In the genomic region with DNA sequence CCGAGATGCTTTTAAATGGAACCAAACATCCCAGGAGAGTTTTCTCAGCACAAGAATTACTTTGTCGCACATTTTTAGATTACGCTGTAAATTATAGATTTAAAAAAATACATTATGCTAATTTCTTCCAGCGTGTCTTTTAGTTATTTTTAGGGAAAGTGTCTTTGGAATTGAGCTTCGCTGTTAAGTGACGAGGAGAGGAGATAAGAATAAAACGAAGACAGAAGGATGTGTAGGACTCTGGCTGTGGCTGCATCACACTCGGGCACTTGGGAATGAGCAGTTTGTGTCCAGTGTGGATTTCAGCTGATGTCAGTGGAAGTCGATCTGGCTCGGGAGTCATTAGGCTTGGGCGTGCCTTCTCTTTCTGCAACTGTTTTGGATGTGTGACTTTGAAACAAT, we compare ENCODE assay signal across 17 mouse cellular contexts.
DNase-seq lines count a peak whose midpoint lies in the region; ATAC-seq lines count a peak whose summit lies in the region.
"Had no signal": no experiment of that assay in that cellular context is flagged by ENCODE, and none has a peak within 500 bp of the region (broad histone marks: within the 10 kb centered on the region; RNA-seq: fewer than 3 reads in every experiment).

No protein-coding gene starts in this region.

- WGBS in heart, embryonic 11.5 days (ENCODE audit: insufficient replicate concordance), result 61% methylated on average over 11 of the region's 11 CpGs
- 66% methylated on average over 11 of the region's 11 CpGs for WGBS in heart, embryonic 10.5 days

- no peaks in the 10 kb centered on the region for H3K9me3 ChIP-seq in heart, embryonic 11.5 days (replicated peaks; ENCODE audit: control insufficient read depth, low read length)
- H3K9me3 ChIP-seq in heart, embryonic 10.5 days, result no peaks in the 10 kb centered on the region
- H3K9me3 ChIP-seq: embryonic facial prominence, embryonic 15.5 days; hindbrain, embryonic 10.5 days; neural tube, embryonic 15.5 days had no signal

- H3K4me1 ChIP-seq in heart, embryonic 11.5 days (ENCODE audit: control insufficient read depth, insufficient read depth, low read length), result no peaks in the 10 kb centered on the region
- H3K4me1 ChIP-seq in heart, embryonic 10.5 days, result no peaks in the 10 kb centered on the region

- H3K4me2 ChIP-seq in heart, embryonic 11.5 days, result no peak overlapping the region
- H3K4me2 ChIP-seq: embryonic facial prominence, embryonic 15.5 days; neural tube, embryonic 15.5 days had no signal

- DNase-seq in heart, adult 11 months, result peak; percentile 93
- peak; percentile 36 for DNase-seq in right cerebral cortex, adult 18-20 months
- DNase-seq in right cerebral cortex, postnatal 14 days, result no peak
- DNase-seq in heart, embryonic 10.5 days (ENCODE audit: low spot score), result peak; percentile 67
- peak; percentile 71 for DNase-seq in telencephalon, adult 2 months (ENCODE audit: low read depth, low spot score)
- no peak for DNase-seq in kidney, postnatal 36 days
- DNase-seq in cerebellum, postnatal 4 days (ENCODE audit: low spot score in 2 of 2), result no peak
- DNase-seq: liver; lung, adult 2 months; thymus, adult 2 months had no signal

- H3K27me3 ChIP-seq in heart, embryonic 11.5 days (ENCODE audit: control insufficient read depth, insufficient read depth, low read length), result no peaks in the 10 kb centered on the region
- no peaks in the 10 kb centered on the region for H3K27me3 ChIP-seq in heart, embryonic 10.5 days (ENCODE audit: insufficient read depth, poor library complexity, severe bottlenecking)
- H3K27me3 ChIP-seq: embryonic facial prominence, embryonic 15.5 days; neural tube, embryonic 15.5 days had no signal

- H3K36me3 ChIP-seq in heart, embryonic 11.5 days (ENCODE audit: control insufficient read depth, insufficient read depth, low read length), result no peaks in the 10 kb centered on the region
- H3K36me3 ChIP-seq in heart, embryonic 10.5 days, result no peaks in the 10 kb centered on the region
- H3K36me3 ChIP-seq: embryonic facial prominence, embryonic 15.5 days; hindbrain, embryonic 10.5 days; neural tube, embryonic 15.5 days had no signal

- no peak overlapping the region for H3K9ac ChIP-seq in heart, embryonic 11.5 days (ENCODE audit: low read depth, low read length)
- H3K9ac ChIP-seq: embryonic facial prominence, embryonic 15.5 days; neural tube, embryonic 15.5 days had no signal

- ATAC-seq in heart, embryonic 11.5 days (replicated peaks; ENCODE audit: insufficient number of reproducible peaks, low FRiP score, low TSS enrichment), result no peak
- ATAC-seq: activated CD4-positive, CD25-positive, alpha-beta regulatory T cell, adult 4 months; intestine, embryonic 16.5 days had no signal

- no peak overlapping the region for H3K27ac ChIP-seq in heart, embryonic 11.5 days (ENCODE audit: low read depth, low read length)
- H3K27ac ChIP-seq in heart, embryonic 10.5 days, result no peak overlapping the region
- H3K27ac ChIP-seq: embryonic facial prominence, embryonic 15.5 days; hindbrain, embryonic 10.5 days; kidney, postnatal 0 days; neural tube, embryonic 15.5 days had no signal

- no peak overlapping the region for H3K4me3 ChIP-seq in heart, embryonic 11.5 days (ENCODE audit: low read depth, low read length)
- no peak overlapping the region for H3K4me3 ChIP-seq in heart, embryonic 10.5 days
- H3K4me3 ChIP-seq: embryonic facial prominence, embryonic 15.5 days; hindbrain, embryonic 10.5 days; neural tube, embryonic 15.5 days had no signal

Comparison
In these comparisons a context has a peak if more than half of its experiments do, and no peak if none do; other contexts are left out.
1. DNase-seq: peak in heart, adult 11 months (single experiment), right cerebral cortex, adult 18-20 months (single experiment), heart, embryonic 10.5 days (single experiment) and telencephalon, adult 2 months (single experiment); none in right cerebral cortex, postnatal 14 days (single experiment), kidney, postnatal 36 days (0 of 2) and cerebellum, postnatal 4 days (0 of 2).